8 mouse cellular contexts compared by ENCODE assay signal in genomic region chr1:75369984-75370660, GRCm38 (mm10). TPM values are rescaled to one million over a fixed set of nuclear protein-coding genes. Genes with fewer than 3 reads are reported as not detected.
DNase-seq lines count a peak whose midpoint lies in the region; ATAC-seq and TF ChIP-seq lines count a peak whose summit lies in the region.

No protein-coding gene starts in this region.

- TF ChIP-seq CTCF in midbrain, postnatal 0 days (IDR thresholded peaks at IDR 0.05) = no peak
- no peak for TF ChIP-seq CTCF in gastrocnemius, adult 2 months (IDR thresholded peaks at IDR 0.05)
- no peak for TF ChIP-seq CTCF in kidney, adult 2 months (conservative IDR thresholded peaks at IDR 0.05; ENCODE audit: insufficient read depth, insufficient read length, low read depth, low read length)

- no peak for TF ChIP-seq POLR2A in kidney, adult 2 months (IDR thresholded peaks at IDR 0.05; ENCODE audit: low read depth, low read length)

- no peak for ATAC-seq in midbrain, postnatal 0 days (ENCODE audit: low FRiP score)
- no peak for ATAC-seq in midbrain, embryonic 13.5 days
- no peak for ATAC-seq in hindbrain, embryonic 12.5 days (ENCODE audit: low FRiP score)

- H3K27ac ChIP-seq in midbrain, postnatal 0 days (ENCODE audit: low read depth, low read length) = no peak overlapping the region
- H3K27ac ChIP-seq in midbrain, embryonic 13.5 days = no peak overlapping the region
- peak overlapping the region; percentile 95 for H3K27ac ChIP-seq in gastrocnemius, adult 2 months
- no peak overlapping the region for H3K27ac ChIP-seq in kidney, adult 2 months (ENCODE audit: insufficient read depth, low read depth, low read length)
- no peak overlapping the region for H3K27ac ChIP-seq in hindbrain, embryonic 12.5 days

- H3K4me1 ChIP-seq in midbrain, postnatal 0 days (ENCODE audit: insufficient read depth, low read length) = peaks cover 7% of the 10 kb centered on the region
- H3K4me1 ChIP-seq in midbrain, embryonic 13.5 days (replicated peaks) = peaks cover 31% of the 10 kb centered on the region
- H3K4me1 ChIP-seq in kidney, adult 2 months (ENCODE audit: control insufficient read depth, insufficient read depth, low read length) = no peaks in the 10 kb centered on the region
- peaks cover 18% of the 10 kb centered on the region for H3K4me1 ChIP-seq in hindbrain, embryonic 12.5 days

- WGBS in midbrain, postnatal 0 days = 48% methylated on average over 13 of the region's 13 CpGs
- 51% methylated on average over 13 of the region's 13 CpGs for whole genome bisulfite sequencing in midbrain, embryonic 13.5 days
- 24% methylated on average over 13 of the region's 13 CpGs for WGBS in kidney, adult 2 months
- 46% methylated on average over 13 of the region's 13 CpGs for WGBS in hindbrain, embryonic 12.5 days

- peak; percentile 76 for DNase-seq in midbrain, postnatal 0 days (ENCODE audit: low spot score)
- DNase-seq in gastrocnemius, adult 2 months = peak; percentile 92
- DNase-seq in kidney, adult 2 months = peak; percentile 77
- DNase-seq in lung, postnatal 10 days = peak; percentile 75
- DNase-seq in layer of hippocampus, postnatal 25 days (ENCODE audit: extremely low spot score in 1 of 2, low spot score in 1 of 2) = no peak
- DNase-seq in spleen, postnatal 36 days (ENCODE audit: low spot score in 2 of 2) = no peak

- intact Hi-C loops in gastrocnemius, adult 2 months (cut with DNase I) = loop anchor here (5.0 kb wide), 1 partner anchor 37 kb away; no protein-coding TSS in a partner anchor

- H3K9ac ChIP-seq in midbrain, postnatal 0 days (replicated peaks; ENCODE audit: low read length, poor library complexity, severe bottlenecking) = no peak overlapping the region
- H3K9ac ChIP-seq in midbrain, embryonic 13.5 days (replicated peaks) = no peak overlapping the region
- H3K9ac ChIP-seq in hindbrain, embryonic 12.5 days = no peak overlapping the region

- H3K4me3 ChIP-seq in midbrain, postnatal 0 days (ENCODE audit: low read depth, low read length) = no peak overlapping the region
- H3K4me3 ChIP-seq in midbrain, embryonic 13.5 days (replicated peaks) = no peak overlapping the region
- H3K4me3 ChIP-seq in gastrocnemius, adult 2 months = peak overlapping the region; percentile 66
- H3K4me3 ChIP-seq in kidney, adult 2 months (ENCODE audit: insufficient read depth, low read depth, low read length) = no peak overlapping the region
- H3K4me3 ChIP-seq in hindbrain, embryonic 12.5 days = no peak overlapping the region

- no peaks in the 10 kb centered on the region for H3K27me3 ChIP-seq in midbrain, postnatal 0 days (ENCODE audit: insufficient read depth, low read length)
- peaks cover 24% of the 10 kb centered on the region for H3K27me3 ChIP-seq in midbrain, embryonic 13.5 days
- no peaks in the 10 kb centered on the region for H3K27me3 ChIP-seq in kidney, adult 2 months (replicated peaks; ENCODE audit: control insufficient read depth, insufficient read depth, low read length)
- H3K27me3 ChIP-seq in hindbrain, embryonic 12.5 days = peaks cover 21% of the 10 kb centered on the region

- H3K36me3 ChIP-seq in midbrain, postnatal 0 days (ENCODE audit: insufficient read depth, low read length) = no peaks in the 10 kb centered on the region
- no peaks in the 10 kb centered on the region for H3K36me3 ChIP-seq in midbrain, embryonic 13.5 days
- no peaks in the 10 kb centered on the region for H3K36me3 ChIP-seq in kidney, adult 2 months (ENCODE audit: control insufficient read depth, insufficient read depth, low read length)
- no peaks in the 10 kb centered on the region for H3K36me3 ChIP-seq in hindbrain, embryonic 12.5 days

- H3K9me3 ChIP-seq in midbrain, postnatal 0 days (ENCODE audit: low read length) = no peaks in the 10 kb centered on the region
- no peaks in the 10 kb centered on the region for H3K9me3 ChIP-seq in midbrain, embryonic 13.5 days
- no peaks in the 10 kb centered on the region for H3K9me3 ChIP-seq in hindbrain, embryonic 12.5 days (replicated peaks)

- no peak overlapping the region for H3K4me2 ChIP-seq in midbrain, postnatal 0 days (ENCODE audit: low read depth, low read length, poor library complexity, severe bottlenecking)
- no peak overlapping the region for H3K4me2 ChIP-seq in midbrain, embryonic 13.5 days (replicated peaks)
- no peak overlapping the region for H3K4me2 ChIP-seq in hindbrain, embryonic 12.5 days (replicated peaks)

RNA-seq across cellular contexts. Expression of gene Speg, which starts 5.0 kb away (rescaled TPM):
- total RNA-seq in midbrain, postnatal 0 days (2014; rRNA removed) = 62.9 and 70.6 TPM in 2 replicates
- polyA plus RNA-seq in midbrain, postnatal 0 days (2015; fragmentation: Nextera tagmentation; extraction: Ambion mirVana) = 22.0 and 23.7 TPM in 2 replicates
- polyA plus RNA-seq in midbrain, embryonic 13.5 days (2015; fragmentation: Nextera tagmentation; extraction: Ambion mirVana) = 11.2 and 12.8 TPM in 2 replicates
- total RNA-seq in gastrocnemius, adult 2 months (2021) = 100 to 1,000 TPM; 268 to 311 TPM
- 34.6 and 43.9 TPM in 2 replicates for polyA plus RNA-seq in kidney, adult 2 months (2012; rRNA removed)
- total RNA-seq in layer of hippocampus, postnatal 25 days (2021) = 100 to 1,000 TPM; 154 to 196 TPM
- 19.1 and 19.7 TPM in 2 replicates for polyA plus RNA-seq in hindbrain, embryonic 12.5 days (2016; fragmentation: Nextera tagmentation; extraction: Ambion mirVana)

RNA-seq across cellular contexts. Expression of gene Des, which starts 10.0 kb away (rescaled TPM):
- 1.9 and 2.6 TPM in 2 replicates for total RNA-seq in midbrain, postnatal 0 days (2014; rRNA removed)
- 1.4 and 1.6 TPM in 2 replicates for polyA plus RNA-seq in midbrain, postnatal 0 days (2015; fragmentation: Nextera tagmentation; extraction: Ambion mirVana)
- polyA plus RNA-seq in midbrain, embryonic 13.5 days (2015; fragmentation: Nextera tagmentation; extraction: Ambion mirVana) = 0.84 and 1.1 TPM in 2 replicates
- 1,000 to 10,000 TPM; 2,035 to 2,198 TPM for total RNA-seq in gastrocnemius, adult 2 months (2021)
- polyA plus RNA-seq in kidney, adult 2 months (2012; rRNA removed) = 17.0 and 32.1 TPM in 2 replicates
- total RNA-seq in layer of hippocampus, postnatal 25 days (2021) = 1 to 10 TPM in 1 of 2 experiments, under 1 TPM in 1; 0.94 to 1.2 TPM
- 2.3 and 10.5 TPM in 2 replicates for polyA plus RNA-seq in hindbrain, embryonic 12.5 days (2016; fragmentation: Nextera tagmentation; extraction: Ambion mirVana)

RNA-seq across cellular contexts. Expression of gene Dnpep, which starts 52.3 kb away (rescaled TPM):
- total RNA-seq in midbrain, postnatal 0 days (2014; rRNA removed) = 145 TPM in 2 replicates
- 128 and 139 TPM in 2 replicates for polyA plus RNA-seq in midbrain, postnatal 0 days (2015; fragmentation: Nextera tagmentation; extraction: Ambion mirVana)
- polyA plus RNA-seq in midbrain, embryonic 13.5 days (2015; fragmentation: Nextera tagmentation; extraction: Ambion mirVana) = 155 and 161 TPM in 2 replicates
- 10 to 100 TPM; 40.9 to 49.6 TPM for total RNA-seq in gastrocnemius, adult 2 months (2021)
- 117 and 124 TPM in 2 replicates for polyA plus RNA-seq in kidney, adult 2 months (2012; rRNA removed)
- total RNA-seq in layer of hippocampus, postnatal 25 days (2021) = 10 to 100 TPM; 43.3 to 49.5 TPM
- polyA plus RNA-seq in hindbrain, embryonic 12.5 days (2016; fragmentation: Nextera tagmentation; extraction: Ambion mirVana) = 173 and 175 TPM in 2 replicates

Comparison
In these comparisons a context has a peak if more than half of its experiments do, and no peak if none do; other contexts are left out.
1. DNase-seq: peak in midbrain, postnatal 0 days (single experiment), gastrocnemius, adult 2 months (single experiment), kidney, adult 2 months (single experiment) and lung, postnatal 10 days (single experiment); none in layer of hippocampus, postnatal 25 days (0 of 2) and spleen, postnatal 36 days (0 of 2).